Mouse (Mus musculus) gastrocnemius, postnatal 14 days (tissue): ENCODE measurements around the gene Tbc1d10c. TPM values are rescaled to one million over a fixed set of nuclear protein-coding genes. Genes with fewer than 3 reads are reported as not detected.
"Not testable (repeated sequence)": the region's sequence is repeated elsewhere in the genome, so short reads cannot be mapped to it uniquely, and the experiment has no call there.

Experiments used
- DNase-seq: peaks from one replicate; pipeline ENCODE4 v3.0.0; 2021; ENCODE audit warnings: mixed read lengths
- intact Hi-C: fragments of 180-260 bp; cut with DNase I; formaldehyde crosslinking; loops from one replicate; pipeline ENCODE4 v1.15.1; 2025; ENCODE audit warnings: low total_unique reads
- total RNA-seq, 2 experiments: library from RNA; stranded (reverse); gene quantifications; 2 replicates each; pipeline ENCODE4 v1.2.3; 2021

The Tbc1d10c gene
- total RNA-seq, 2 experiments from 2014 or later = 2.7 TPM

DNA sequence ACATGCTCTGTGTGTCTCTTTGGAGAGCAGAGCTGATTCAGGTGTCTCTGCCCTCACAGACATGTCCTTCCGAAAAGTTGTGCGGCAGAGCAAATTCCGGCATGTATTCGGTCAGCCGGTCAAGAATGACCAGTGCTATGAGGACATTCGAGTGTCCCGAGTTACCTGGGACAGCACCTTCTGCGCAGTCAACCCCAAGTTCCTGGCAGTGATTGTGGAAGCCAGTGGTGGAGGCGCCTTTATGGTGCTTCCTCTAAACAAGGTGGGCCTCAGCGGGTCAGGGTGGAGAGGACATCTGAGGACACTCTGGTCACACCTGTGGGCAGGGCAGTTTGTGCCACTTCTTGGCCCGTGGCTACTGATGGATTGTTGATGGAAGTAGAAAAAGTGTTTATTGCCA lies 41.8 kb downstream of the Tbc1d10c start:
- intact Hi-C loops = no loop called here
- DNase-seq = no peak

DNA sequence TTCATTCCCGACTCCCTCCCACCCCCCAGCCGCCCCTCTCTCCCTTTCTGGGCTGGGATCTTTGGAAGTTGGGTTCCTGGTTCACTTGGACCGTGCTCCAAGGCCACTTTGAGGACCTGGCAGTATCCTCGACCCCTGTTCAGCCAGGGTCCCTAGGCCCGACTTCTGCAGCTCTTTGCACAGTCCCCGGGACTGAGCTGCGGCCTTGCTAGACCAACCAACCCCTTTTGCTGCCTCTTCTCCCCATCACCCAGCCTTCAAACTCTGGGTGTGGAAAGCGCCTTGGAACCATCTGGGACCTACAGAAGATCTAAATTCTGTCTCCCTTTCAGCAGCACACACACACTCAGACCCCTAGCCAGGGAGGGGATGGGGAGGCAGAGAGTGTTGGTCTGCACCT lies 42.3 kb downstream of the Tbc1d10c start:
- no peak for DNase-seq
- intact Hi-C loops = no loop called here

DNA sequence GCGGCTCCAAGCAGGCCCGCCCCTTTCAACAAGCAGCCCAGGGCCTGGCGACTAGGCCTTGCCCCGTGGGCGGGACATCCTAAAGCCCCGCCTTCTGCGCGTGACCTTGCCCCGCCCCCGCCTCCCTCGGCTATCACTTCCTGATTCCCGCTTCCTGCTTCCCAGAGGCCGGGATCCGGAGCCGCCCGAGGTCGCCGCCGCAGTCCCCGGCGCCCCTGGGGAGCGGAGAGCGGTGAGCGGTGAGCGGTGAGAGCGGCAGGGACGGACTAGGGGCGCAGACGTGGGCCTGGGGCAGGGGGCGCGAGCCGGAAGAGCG lies 42.6 kb downstream of the Tbc1d10c start, which contains the start of gene Coro1b:
Coro1b (plus strand) TSS at position 129 of the 316 bp plus-strand sequence.
- intact Hi-C loops = no loop called here
- DNase-seq = peak; percentile 96

DNA sequence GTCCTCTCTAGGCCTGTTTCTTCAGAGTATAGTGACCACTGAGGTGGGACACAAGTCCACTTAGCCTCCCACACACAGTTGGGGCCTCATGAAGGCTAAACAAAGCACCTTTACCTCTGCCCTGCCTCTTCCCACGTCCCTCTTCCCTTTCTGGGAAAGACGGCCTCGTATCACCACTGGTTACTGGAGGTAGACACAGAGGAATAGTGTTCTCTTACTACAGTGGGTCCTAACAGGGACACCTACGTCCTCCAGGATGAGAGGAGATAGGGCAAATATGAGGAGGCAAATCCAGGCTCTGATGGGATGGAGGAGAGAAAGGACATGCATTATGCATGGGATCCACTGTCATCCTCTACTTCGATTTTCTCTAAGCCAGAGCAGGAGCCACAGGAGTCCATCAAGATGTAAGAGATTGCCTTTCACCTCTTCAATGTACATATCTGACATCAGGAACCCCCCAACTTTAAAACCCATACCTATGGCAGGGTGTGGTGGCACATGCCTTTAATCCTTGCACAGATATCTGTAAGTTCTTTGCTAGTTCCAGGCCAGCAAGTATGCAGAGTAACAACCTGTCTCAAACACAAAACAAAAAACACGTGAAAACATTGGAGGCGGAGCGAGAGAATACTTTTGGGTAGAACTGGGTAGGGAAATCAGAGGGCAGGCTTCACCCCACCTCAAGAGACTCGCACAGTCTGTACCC lies 43.1 kb downstream of the Tbc1d10c start:
- intact Hi-C loops = no loop called here
- no peak for DNase-seq

DNA sequence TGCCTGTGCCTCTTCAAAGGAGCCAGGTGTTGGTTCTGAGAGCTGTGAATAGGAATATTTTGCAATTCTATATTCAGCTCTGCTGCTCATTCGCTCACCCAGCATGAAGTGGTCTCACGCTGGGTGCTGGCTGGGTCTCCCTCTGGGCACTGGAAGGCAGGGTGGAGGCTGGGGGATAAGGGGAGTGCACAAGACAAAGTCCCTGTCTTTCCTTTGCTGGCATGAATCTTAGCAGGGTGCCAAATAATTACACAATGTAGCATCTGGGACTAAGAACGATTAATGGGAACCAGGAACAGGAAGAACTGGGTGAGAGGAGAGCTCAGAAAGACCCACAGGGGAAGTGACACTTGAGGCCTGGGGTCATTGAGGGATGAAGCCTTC lies 44.1 kb downstream of the Tbc1d10c start:
- DNase-seq = no peak
- intact Hi-C loops = no loop called here

DNA sequence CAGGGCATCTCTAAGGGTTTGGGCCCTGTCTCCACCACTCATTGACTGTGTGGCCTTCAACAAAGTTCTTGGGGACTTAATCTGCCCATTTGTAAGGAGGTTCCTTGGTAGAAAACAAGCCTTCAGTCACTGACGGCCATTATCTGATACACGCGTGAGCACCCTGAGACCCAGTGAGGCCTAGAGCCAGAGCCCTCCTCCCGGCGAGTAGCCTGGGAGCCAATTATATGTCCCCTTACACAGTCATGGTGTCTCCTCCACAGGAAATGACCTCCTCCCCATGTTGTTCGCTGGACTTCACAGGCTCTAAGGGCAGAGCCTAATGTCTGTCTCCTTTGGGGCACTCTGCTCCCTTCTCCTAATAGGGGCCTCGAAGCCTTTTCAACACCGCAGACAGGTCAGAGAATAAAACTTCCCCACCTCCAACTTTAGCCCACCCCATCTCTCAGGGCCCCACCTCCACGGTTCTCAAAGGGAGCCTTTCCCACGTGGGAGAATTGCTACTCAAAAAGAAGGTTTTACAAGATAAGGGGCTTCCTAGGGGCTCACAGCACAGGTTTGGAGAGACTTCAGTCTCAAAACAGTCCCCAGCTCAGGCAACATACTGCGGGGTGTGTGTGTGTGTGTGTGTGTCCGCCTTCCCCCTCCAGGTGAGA lies 44.6 kb downstream of the Tbc1d10c start:
- no peak for DNase-seq
- intact Hi-C loops = no loop called here

DNA sequence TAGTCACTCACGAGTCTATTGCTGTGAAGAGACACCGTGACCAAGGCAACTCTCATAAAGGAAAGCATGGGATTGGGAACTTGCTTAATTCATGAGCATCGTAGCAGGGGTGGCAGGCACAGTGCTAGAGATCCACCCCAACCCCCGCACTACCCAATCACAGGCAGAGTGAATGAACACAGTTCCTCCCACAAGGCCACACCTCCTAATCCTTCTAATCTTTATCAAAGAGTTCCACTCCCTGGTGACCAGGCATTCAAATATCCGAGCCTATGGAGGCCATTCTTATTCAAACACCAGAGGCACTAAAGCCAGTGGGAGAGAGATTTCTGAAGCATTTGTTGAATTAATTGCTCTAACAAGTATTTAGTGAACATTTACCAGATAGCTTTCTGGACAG lies 45.1 kb downstream of the Tbc1d10c start:
- intact Hi-C loops = no loop called here
- DNase-seq = no peak

DNA sequence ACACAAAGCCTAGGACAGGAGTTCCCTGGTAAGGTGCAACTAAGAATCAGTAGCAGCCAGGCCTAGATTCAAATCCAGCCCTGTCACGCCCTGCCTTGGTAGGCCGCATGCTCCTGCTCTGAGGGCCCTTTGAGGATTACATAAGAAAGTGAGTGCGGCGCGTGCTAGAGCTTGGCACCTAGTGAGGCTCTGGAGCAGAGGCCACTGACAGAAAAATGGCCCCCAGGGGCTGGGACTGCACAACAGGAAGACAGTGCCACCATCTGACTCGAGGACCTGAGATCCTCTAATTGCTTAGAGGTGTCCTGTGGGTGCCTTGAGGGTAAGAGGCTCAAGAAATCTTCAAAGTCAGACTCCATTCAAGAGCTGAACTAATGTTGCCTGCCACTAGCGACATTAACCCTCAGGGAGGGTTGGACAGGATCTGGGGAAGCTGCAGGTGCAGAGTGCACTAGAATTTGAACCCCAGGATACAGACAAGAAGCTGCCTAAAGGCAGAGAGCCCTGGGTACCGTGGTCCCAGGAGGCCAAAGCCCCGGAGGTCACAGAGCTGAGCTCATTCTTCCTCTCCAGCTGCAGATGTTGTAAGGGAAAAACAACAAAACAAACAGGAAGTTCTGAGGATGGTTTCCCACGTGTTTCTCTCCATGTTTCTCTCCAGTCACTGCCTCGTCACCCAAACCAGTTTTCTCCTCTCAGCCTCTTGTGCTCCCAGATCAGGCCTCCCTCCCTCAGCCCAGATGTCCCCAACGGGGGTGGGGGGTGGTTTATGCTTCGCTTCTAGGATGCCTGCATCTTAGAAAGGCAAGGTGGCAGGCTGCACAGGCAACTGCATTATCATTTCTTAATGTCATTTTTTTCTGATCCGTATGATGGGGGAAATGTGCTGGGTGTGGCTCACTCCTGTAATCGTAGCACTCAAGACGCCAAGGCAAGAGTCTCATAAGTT lies 46.3 kb downstream of the Tbc1d10c start:
- no peak for DNase-seq
- intact Hi-C loops = no loop called here

DNA sequence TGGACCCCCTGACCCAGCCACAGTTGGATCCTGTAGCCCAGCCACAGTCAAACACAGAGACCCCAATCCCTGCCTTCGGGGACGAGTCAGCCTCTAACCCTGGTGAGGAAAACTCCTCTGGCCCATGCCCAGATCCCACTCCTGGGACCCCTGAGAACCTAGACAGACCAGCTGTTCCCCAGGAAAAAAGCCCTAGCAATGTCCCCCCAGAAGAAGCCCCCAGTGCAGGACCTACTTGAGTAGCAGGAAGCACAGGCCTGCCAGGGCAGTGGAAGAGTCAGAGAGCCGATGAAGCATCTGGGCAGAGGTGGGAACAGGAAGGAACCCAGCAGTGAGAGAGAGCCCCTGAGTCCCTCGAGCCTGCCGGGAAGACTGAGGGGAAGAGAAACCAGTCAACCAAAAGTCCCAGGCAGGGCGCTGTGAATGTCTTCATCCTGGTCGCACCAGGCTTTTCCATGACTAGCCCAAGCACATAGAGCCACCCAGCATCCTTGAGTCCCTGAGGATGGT lies 47.3 kb downstream of the Tbc1d10c start, which contains the start of gene Cabp4:
Cabp4 (minus strand) TSS at position 275 of the 510 bp plus-strand sequence.
- no peak for DNase-seq
- intact Hi-C loops = no loop called here

DNA sequence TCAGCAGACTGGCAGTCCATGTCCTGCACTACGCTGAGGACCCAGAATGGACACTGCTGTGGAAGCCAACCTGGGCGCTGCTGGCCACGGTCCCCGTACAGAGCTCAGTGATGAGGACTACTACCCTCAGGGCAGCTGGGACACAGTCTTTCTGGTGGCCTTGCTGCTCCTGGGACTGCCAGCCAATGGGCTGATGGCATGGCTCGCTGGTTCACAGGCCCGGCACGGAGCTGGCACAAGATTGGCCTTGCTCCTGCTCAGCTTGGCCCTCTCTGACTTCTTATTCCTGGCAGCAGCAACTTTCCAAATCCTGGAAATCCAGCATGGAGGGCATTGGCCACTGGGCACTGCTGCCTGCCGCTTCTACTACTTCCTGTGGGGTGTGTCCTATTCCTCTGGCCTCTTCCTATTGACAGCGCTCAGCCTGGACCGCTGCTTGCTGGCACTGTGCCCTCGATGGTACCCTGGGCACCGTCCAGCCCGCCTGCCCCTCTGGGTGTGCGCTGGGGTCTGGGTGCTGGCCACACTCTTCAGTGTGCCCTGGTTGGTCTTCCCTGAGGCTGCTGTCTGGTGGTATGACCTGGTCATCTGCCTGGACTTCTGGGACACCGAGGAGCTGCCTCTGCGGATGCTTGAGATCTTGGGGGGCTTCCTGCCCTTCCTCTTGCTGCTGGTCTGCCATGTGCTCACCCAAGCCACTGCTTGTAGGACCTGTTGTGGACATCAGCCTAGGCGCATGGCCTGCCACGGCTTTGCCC lies 48.5 kb downstream of the Tbc1d10c start:
- intact Hi-C loops = no loop called here
- DNase-seq = no peak

DNA sequence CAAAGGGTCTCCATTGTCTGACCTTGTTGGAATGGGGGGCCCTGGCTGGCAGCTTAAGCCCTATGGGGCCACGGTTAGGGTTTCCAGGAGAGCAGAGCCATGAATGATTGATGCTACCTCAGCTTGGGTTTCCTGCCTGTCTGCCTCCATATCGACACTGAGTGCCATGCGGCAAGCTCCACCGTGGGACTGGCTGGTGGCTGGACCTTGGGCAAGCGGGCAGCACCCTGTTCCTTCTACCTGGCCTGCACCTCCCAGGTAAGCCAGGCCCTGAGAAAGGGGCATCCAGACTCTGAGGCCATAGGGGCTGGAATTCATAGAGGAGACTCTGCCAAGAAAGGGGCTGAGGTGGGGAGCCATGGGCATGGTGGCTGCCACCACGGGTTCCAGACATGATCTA lies 50.9 kb downstream of the Tbc1d10c start:
- intact Hi-C loops = no loop called here
- no peak for DNase-seq

DNA sequence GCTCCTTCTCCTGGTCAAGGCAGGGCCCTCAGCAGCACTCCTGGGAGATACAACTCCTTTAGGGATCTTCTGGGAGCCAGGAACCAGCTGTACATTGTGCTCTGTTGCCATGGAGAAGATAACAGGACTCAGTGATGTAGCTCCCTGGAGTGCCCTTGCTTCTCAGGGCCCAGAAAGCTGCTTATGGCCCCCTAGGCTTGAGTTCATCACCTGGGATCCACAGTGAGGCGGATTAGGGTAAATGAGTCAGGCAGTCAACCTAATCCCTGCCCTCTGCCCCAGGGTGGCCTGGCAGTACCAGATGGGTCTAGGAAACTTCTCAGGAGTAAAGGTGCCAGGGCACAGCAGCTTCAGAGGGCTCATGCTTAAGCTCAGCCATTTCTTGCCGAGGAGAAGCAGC lies 51.6 kb downstream of the Tbc1d10c start, which contains the start of gene Gpr152:
Gpr152 (plus strand) TSS at position 342 of the 400 bp plus-strand sequence.
- intact Hi-C loops = no loop called here
- no peak for DNase-seq

DNA sequence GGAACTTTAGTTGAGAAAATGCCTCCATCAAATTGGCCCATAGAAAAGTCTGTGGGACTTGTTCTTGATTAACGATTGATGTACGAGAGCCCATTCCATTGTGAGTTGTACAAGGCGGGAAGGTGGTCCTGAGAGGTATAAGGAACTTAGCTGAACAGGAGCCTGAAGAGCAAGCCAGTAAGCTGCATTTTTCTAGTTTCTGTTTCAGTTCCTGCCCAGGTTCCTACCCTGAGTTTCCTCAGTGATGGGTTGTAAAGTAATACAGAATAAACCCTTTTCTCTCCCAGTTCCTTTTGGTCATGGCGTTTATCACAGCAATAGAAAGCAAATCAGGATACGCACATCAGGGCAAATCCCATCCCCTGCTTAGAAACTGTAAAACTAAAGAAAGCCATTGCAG lies 53.2 kb downstream of the Tbc1d10c start:
- intact Hi-C loops = no loop called here
- DNase-seq = no peak

DNA sequence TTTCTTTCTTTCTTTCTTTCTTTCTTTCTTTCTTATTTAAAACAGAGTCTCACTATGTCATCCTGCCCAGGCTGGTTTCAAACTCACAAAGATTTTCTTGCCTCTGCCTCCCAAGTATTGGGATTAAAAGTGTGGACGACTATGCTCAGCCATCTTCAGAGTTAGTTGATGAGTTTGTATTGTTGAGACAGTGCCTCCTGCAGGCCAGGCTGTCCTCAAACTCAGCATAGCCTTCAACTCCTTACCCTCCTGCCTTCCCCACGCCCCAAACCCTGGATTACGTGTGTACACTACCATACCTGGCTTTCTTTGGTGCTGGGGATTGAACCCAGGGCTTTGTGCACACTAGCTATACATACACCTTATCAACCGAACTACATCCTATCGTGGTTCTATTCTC lies 54.6 kb downstream of the Tbc1d10c start:
- intact Hi-C loops = no loop called here
- no peak for DNase-seq

DNA sequence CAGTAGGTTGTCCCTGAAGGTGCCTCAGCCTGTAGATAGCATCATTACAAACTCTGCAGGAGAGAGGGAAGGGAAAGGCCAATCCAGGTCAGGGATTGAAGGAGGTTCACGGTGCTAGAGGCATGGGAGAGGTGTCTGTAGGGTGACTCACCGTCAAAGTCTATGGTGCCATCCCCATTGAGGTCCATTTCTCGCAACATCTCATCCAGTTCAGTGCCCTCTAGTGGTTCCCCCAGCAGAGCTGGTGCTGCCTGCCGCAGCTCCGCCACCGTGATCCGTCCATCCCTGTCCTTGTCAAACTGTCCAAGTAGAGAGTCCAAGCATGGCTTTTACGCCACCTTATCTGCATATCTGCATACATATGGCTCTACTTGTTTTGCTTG lies 55.1 kb downstream of the Tbc1d10c start:
- DNase-seq, intact Hi-C loops: not testable (repeated sequence)

DNA sequence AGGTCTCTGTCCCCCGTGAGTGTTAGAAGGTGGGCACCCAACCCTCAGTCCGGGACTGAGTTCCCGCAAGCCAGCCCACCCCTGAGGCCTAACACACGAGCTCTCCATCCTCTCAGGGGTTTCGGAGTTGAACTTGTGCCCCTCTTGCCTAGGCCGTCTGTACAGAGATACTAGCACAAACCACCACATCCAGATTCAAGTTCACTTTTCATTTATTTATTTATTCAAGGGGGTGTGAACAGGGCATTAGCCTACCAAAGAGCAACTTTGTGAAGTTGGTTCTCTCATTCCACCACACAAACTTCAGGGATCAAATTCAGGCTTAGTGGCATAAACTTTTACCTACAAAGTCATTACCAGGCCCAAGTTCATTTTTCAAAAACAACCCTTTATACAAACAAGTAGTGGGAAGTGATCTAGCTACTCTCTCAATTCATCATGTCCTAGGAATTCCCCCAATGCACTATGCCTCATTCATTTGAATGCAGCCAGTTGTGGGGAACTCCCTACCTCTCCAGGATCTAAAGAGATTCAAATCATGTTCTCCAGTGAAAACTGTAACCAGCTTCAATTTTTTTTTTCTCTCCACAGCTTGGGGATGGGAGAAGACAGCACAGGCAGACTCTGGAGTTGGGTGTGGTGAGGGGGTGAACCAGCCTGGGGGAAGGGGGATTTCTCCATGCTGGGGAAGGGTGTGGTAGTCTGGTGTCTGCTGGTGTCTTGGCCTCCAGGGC lies 55.7 kb downstream of the Tbc1d10c start:
- intact Hi-C loops, DNase-seq: not testable (repeated sequence)

DNA sequence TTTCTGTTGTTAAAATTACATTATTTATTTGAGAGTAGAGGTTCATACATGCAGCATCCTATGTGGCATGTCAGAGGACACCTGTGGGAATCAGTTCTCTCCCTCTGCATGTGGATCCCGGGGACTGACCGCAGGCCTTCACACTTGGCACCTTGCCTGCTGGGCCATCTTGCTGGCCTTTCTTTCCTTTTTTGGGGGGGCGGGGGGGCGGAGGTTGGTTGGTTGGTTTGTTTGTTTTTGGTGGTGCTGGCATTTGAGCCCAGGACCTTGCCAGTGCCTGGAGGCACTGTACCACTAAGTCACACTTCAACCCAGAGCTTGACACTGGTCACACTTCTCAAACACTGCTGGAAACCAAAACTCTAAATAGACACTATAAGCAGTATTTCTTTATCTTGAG lies 56.7 kb downstream of the Tbc1d10c start:
- no peak for DNase-seq
- intact Hi-C loops = no loop called here
